Mouse (Mus musculus) CH12.LX (cell line): ENCODE data around the gene Sh3bp5. TPM values are rescaled to one million over a fixed set of nuclear protein-coding genes. Genes with fewer than 3 reads are reported as not detected.
A peak's percentile ranks its signal among the peaks of the same experiment; 100 is the strongest.

ENCODE experiments used
- DNase-seq: peaks from one replicate; pipeline ENCODE4 v3.0.0-alpha.2; 2013; ENCODE audit errors: extremely low read depth
- H3K27ac ChIP-seq: 2 replicates; pipeline ENCODE4 v1.5.1; 2012; ENCODE audit warnings: low read depth, mild to moderate bottlenecking, control low read depth, moderate library complexity; ENCODE audit not compliant: insufficient read depth
- H3K27me3 ChIP-seq: replicated peaks from 2 replicates; pipeline ENCODE3; 2012; ENCODE audit warnings: inconsistent platforms
- H3K36me3 ChIP-seq, 2 experiments: replicated peaks in 1 of 2; 2 replicates each; pipeline versions ENCODE3 to v1.6.1; 2012; ENCODE audit warnings: inconsistent platforms in 1 of 2, low read length in 1 of 2, mild to moderate bottlenecking in 1 of 2, mixed read lengths in 1 of 2, moderate library complexity in 1 of 2; ENCODE audit not compliant: control insufficient read depth in 1 of 2, insufficient read depth in 1 of 2
- H3K4me1 ChIP-seq, 2 experiments: 2 replicates each; pipeline ENCODE4 v1.6.1; 2012; ENCODE audit warnings: inconsistent platforms in 1 of 2, moderate library complexity in 1 of 2; ENCODE audit not compliant: insufficient read depth in 2 of 2, control insufficient read depth in 1 of 2
- H3K4me2 ChIP-seq: 2 replicates; pipeline ENCODE4 v1.6.1; 2012; ENCODE audit warnings: low read depth, mild to moderate bottlenecking, control low read depth; ENCODE audit not compliant: poor library complexity, insufficient read depth, severe bottlenecking
- H3K4me3 ChIP-seq, 3 experiments: fragments of 150-350 bp in 1 of 3; sonication (generic) in 1 of 3; replicated peaks in 1 of 3; 2 replicates each; pipeline versions ENCODE3 to v1.5.1; 2011 to 2012; ENCODE audit warnings: low read depth in 2 of 3, low read length in 2 of 3, mild to moderate bottlenecking in 2 of 3, moderate library complexity in 2 of 3, control low read depth in 1 of 3, improper control_type of control experiment in 1 of 3, inconsistent platforms in 1 of 3, mixed read lengths in 1 of 3; ENCODE audit not compliant: poor library complexity in 1 of 3
- H3K79me2 ChIP-seq: replicated peaks from 2 replicates; pipeline ENCODE4 v1.6.1; 2012; ENCODE audit warnings: mild to moderate bottlenecking, moderate library complexity; ENCODE audit not compliant: control insufficient read depth, poor library complexity, insufficient read depth, severe bottlenecking; ENCODE audit errors: extremely low read depth
- H3K9ac ChIP-seq: 2 replicates; pipeline ENCODE4 v1.6.1; 2012; ENCODE audit warnings: low read depth, mild to moderate bottlenecking, control low read depth, moderate library complexity; ENCODE audit not compliant: insufficient read depth
- H3K9me3 ChIP-seq: replicated peaks from 2 replicates; pipeline ENCODE3; 2012; ENCODE audit warnings: low read length, inconsistent platforms, mixed read lengths
- BHLHE40 ChIP-seq: IDR thresholded peaks from 2 replicates; pipeline ENCODE4 v1.6.1; 2011; ENCODE audit warnings: mild to moderate bottlenecking, low read depth, low read length, improper control_type of control experiment
- CHD1 ChIP-seq: IDR thresholded peaks from 2 replicates; pipeline ENCODE4 v1.6.1; 2012; ENCODE audit warnings: low read depth, low read length, improper control_type of control experiment, inconsistent platforms
- CHD2 ChIP-seq: IDR thresholded peaks from 2 replicates; pipeline ENCODE4 v1.6.1; 2011; ENCODE audit warnings: low read length, improper control_type of control experiment
- ELF1 ChIP-seq: IDR thresholded peaks from 2 replicates; pipeline ENCODE4 v1.6.1; 2014; ENCODE audit warnings: low read depth, mild to moderate bottlenecking, inconsistent platforms, low read length, improper control_type of control experiment
- EP300 ChIP-seq: IDR thresholded peaks from 2 replicates; pipeline ENCODE4 v1.6.1; 2011; ENCODE audit warnings: low read length, improper control_type of control experiment
- ETS1 ChIP-seq: conservative IDR thresholded peaks from 2 replicates; pipeline ENCODE4 v1.6.1; 2012; ENCODE audit warnings: low read depth, mild to moderate bottlenecking, inconsistent platforms, low read length, improper control_type of control experiment, moderate library complexity
- GABPA ChIP-seq: IDR thresholded peaks from 2 replicates; pipeline ENCODE4 v1.6.1; 2012; ENCODE audit warnings: low read depth, low read length, improper control_type of control experiment, inconsistent platforms; ENCODE audit not compliant: insufficient replicate concordance
- HCFC1 ChIP-seq: IDR thresholded peaks from 2 replicates; pipeline ENCODE4 v1.6.1; 2012; ENCODE audit warnings: low read depth, mild to moderate bottlenecking, inconsistent platforms, low read length, improper control_type of control experiment
- JUND ChIP-seq: conservative IDR thresholded peaks from 2 replicates; pipeline ENCODE4 v1.6.1; 2011; ENCODE audit warnings: low read depth, low read length, improper control_type of control experiment
- KAT2A ChIP-seq: IDR thresholded peaks from 2 replicates; pipeline ENCODE4 v1.6.1; 2012; ENCODE audit warnings: low read length, improper control_type of control experiment, inconsistent platforms; ENCODE audit not compliant: insufficient replicate concordance
- MAFK ChIP-seq: IDR thresholded peaks from 2 replicates; pipeline ENCODE4 v1.6.1; 2011; ENCODE audit warnings: low read length, improper control_type of control experiment; ENCODE audit not compliant: insufficient replicate concordance
- MYC ChIP-seq: IDR thresholded peaks from 2 replicates; pipeline ENCODE4 v1.6.1; 2011; ENCODE audit warnings: low read depth, mild to moderate bottlenecking, improper control_type of control experiment, low read length
- NELFE ChIP-seq: IDR thresholded peaks from 2 replicates; pipeline ENCODE4 v1.6.1; 2011; ENCODE audit warnings: low read depth, low read length, improper control_type of control experiment
- NRF1 ChIP-seq: IDR thresholded peaks from 2 replicates; pipeline ENCODE4 v1.6.1; 2014; ENCODE audit warnings: low read depth, mild to moderate bottlenecking, inconsistent platforms, low read length, improper control_type of control experiment, moderate library complexity
- PAX5 ChIP-seq: IDR thresholded peaks from 2 replicates; pipeline ENCODE4 v1.6.1; 2012; ENCODE audit warnings: low read length, inconsistent platforms, mixed read lengths
- POLR2A ChIP-seq: IDR thresholded peaks from 2 replicates; pipeline ENCODE4 v1.6.1; 2011; ENCODE audit warnings: low read depth, mild to moderate bottlenecking, improper control_type of control experiment, low read length
- RAD21 ChIP-seq: IDR thresholded peaks from 2 replicates; pipeline ENCODE4 v1.6.1; 2011; ENCODE audit warnings: low read depth, mild to moderate bottlenecking, low read length, improper control_type of control experiment, moderate library complexity
- RCOR1 ChIP-seq: conservative IDR thresholded peaks from 2 replicates; pipeline ENCODE4 v1.6.1; 2012; ENCODE audit warnings: low read depth, mild to moderate bottlenecking, inconsistent platforms, low read length, improper control_type of control experiment
- SIN3A ChIP-seq: IDR thresholded peaks from 2 replicates; pipeline ENCODE4 v1.6.1; 2012; ENCODE audit warnings: low read length, improper control_type of control experiment, inconsistent platforms
- SMC3 ChIP-seq: IDR thresholded peaks from 2 replicates; pipeline ENCODE4 v1.6.1; 2011; ENCODE audit warnings: low read depth, low read length, improper control_type of control experiment
- TCF12 ChIP-seq: IDR thresholded peaks from 2 replicates; pipeline ENCODE4 v1.6.1; 2014; ENCODE audit warnings: low read depth, mild to moderate bottlenecking, inconsistent platforms, low read length, improper control_type of control experiment
- UBTF ChIP-seq: IDR thresholded peaks from 2 replicates; pipeline ENCODE4 v1.6.1; 2012; ENCODE audit warnings: low read depth, mild to moderate bottlenecking, inconsistent platforms, low read length, improper control_type of control experiment, moderate library complexity
- ZC3H11A ChIP-seq: IDR thresholded peaks from 2 replicates; pipeline ENCODE4 v1.6.1; 2012; ENCODE audit warnings: low read depth, mild to moderate bottlenecking, inconsistent platforms, low read length, improper control_type of control experiment
- ZKSCAN1 ChIP-seq: IDR thresholded peaks from 2 replicates; pipeline ENCODE4 v1.6.1; 2012; ENCODE audit warnings: low read depth, inconsistent platforms, low read length, improper control_type of control experiment, borderline replicate concordance
- ZMIZ1 ChIP-seq: IDR thresholded peaks from 2 replicates; pipeline ENCODE4 v1.6.1; 2012; ENCODE audit warnings: low read depth, mild to moderate bottlenecking, inconsistent platforms, low read length, improper control_type of control experiment
- ZNF384 ChIP-seq: IDR thresholded peaks from 2 replicates; pipeline ENCODE4 v1.6.1; 2012; ENCODE audit warnings: low read depth, low read length, improper control_type of control experiment, inconsistent platforms
- dilution Hi-C: fragments of 300-500 bp; cut with MboI; formaldehyde crosslinking; loops from 2 replicates; pipeline ENCODE4 v1.14.3; 2020; ENCODE audit warnings: low sequenced_read_pairs; ENCODE audit not compliant: extremely low pct_unique_long_range_greater_than_20kb, extremely low pct_ligation_motif_present
- in situ Hi-C: fragments of 300-500 bp; cut with MboI; formaldehyde crosslinking; loops from 3 replicates; pipeline ENCODE4 v1.14.3; 2019; ENCODE audit warnings: low sequenced_read_pairs, low pct_ligation_motif_present, low pct_unique_long_range_greater_than_20kb, mixed read lengths
- polyA plus RNA-seq: library from polyadenylated mRNA; unstranded; fragments of >175 nt; gene quantifications from 2 replicates; pipeline ENCODE4 v1.2.1, GENCODE M21; 2012; ENCODE audit warnings: low read depth; ENCODE audit not compliant: insufficient read length
- total RNA-seq, 2 experiments: library from RNA; depleted of rRNA; stranded (reverse); fragments of 300-350 nt in 1 of 2; fragments of >200 nt in 1 of 2; gene quantifications; 2 replicates each; pipeline ENCODE4 v1.2.3; 2012 to 2014

The Sh3bp5 gene
- total and polyA plus RNA-seq, 3 experiments, result 57.4 to 158 (median 64.6) TPM

DNA sequence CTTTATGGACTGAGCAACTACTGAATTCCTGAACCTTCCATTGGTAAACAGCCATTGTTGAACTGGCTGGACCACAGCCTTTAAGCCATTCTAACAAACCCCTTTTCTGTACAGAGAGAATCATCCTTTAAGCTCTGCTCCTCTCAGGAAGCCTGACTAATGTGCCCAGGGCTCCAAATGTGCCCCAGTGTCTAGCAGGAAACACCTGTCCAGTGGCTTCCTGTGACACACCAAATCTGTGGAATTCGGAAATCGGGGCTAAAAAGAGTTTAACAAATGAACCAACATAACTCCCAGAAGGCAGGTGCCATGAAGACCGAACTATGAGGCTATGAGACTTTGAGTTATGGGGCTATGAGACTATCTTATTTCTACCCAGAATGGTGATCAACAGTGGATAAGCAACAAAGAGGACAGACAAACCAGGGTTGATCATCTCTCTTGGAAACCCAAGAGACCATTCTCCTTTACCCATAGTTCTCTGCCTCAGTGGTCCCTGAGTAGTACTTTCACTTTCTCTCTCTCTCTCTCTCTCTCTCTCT lies 4.0 kb downstream of the Sh3bp5 start:
- Histone ChIP-seq H3K79me2 (peaks cover 75% of the 10 kb centered on the region), H3K36me3 (peaks cover 32 to 70% of the 10 kb centered on the region in 2 experiments), H3K27me3 (no peaks in the 10 kb centered on the region), H3K9ac (peak overlapping the region; percentile 65), H3K9me3 (peaks cover 22% of the 10 kb centered on the region), H3K4me3 (peak overlapping the region in 2 of 3 experiments; percentile 31 to 44), H3K27ac (peak overlapping the region; percentile 50; the same call in 1 of the 2 replicates), H3K4me1 (peaks cover 6 to 38% of the 10 kb centered on the region in 2 experiments), H3K4me2 (peak overlapping the region; percentile 88)
- in situ Hi-C loops, result no loop called here
- no peak for DNase-seq
- dilution Hi-C loops, result no loop called here
- TF ChIP-seq SMC3, result no peak
- TF ChIP-seq ZKSCAN1, result no peak
- no peak for TF ChIP-seq TCF12
- TF ChIP-seq RCOR1, result 0 out of 2 replicates have a peak, but pooled peaks have one; percentile 17
- peak; percentile 21; the same call in 1 of the 2 replicates for TF ChIP-seq HCFC1
- no peak for TF ChIP-seq MAFK
- no peak for TF ChIP-seq RAD21
- TF ChIP-seq GABPA, result no peak
- TF ChIP-seq ZC3H11A, result no peak
- no peak for TF ChIP-seq ELF1
- TF ChIP-seq ZNF384, result no peak
- no peak for TF ChIP-seq CHD2
- no peak for TF ChIP-seq PAX5
- no peak for TF ChIP-seq NRF1
- TF ChIP-seq UBTF, result no peak
- no peak for TF ChIP-seq BHLHE40
- no peak for TF ChIP-seq CHD1
- TF ChIP-seq SIN3A, result no peak
- no peak for TF ChIP-seq JUND
- TF ChIP-seq ETS1, result no peak; the same call in 1 of the 2 replicates
- no peak for TF ChIP-seq KAT2A
- TF ChIP-seq ZMIZ1, result no peak
- TF ChIP-seq EP300, result no peak
- no peak for TF ChIP-seq MYC
- 0 out of 2 replicates have a peak, but pooled peaks have one; percentile 18 for TF ChIP-seq NELFE
- no peak for TF ChIP-seq POLR2A
